Mouse (Mus musculus) CD4-positive naive resting alpha-beta T cell, adult 76 days (primary cell): ENCODE results near the gene Cyp39a1. TPM values are rescaled to one million over a fixed set of nuclear protein-coding genes. Genes with fewer than 3 reads are reported as not detected.

Source experiments
- total RNA-seq: library from RNA; stranded (reverse); gene quantifications from one replicate; pipeline ENCODE4 v1.2.4, GENCODE M21; 2023

The Cyp39a1 gene
- 3.6 TPM for total RNA-seq

DNA sequence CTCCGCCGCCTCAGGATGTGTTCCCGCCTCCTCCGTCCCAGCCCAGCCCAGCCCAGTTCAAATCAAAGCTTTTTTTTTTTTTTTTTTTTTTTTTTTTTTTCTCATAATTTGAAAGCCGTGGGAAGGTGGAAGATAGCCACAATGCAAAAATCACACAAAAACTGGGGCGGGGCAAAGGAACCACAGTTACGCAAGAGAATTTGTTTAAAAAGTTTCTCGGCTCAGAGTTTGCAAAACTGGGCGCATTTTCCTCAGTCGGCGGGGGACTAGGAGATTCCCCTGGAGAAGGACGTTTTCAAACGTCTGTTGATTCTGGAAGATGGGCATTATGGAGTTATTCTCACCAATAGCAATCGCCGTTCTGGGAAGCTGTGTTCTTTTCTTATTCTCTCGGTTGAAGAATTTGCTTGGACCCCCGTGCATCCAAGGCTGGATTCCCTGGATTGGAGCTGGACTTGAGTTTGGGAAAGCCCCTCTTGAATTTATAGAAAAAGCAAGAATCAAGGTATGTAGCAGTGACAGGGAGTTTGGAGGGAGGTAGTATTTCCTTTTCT lies at the start of gene Cyp39a1:
TSS of gene Cyp39a1 (plus strand) at position 136 of the 554 bp plus-strand sequence.

DNA sequence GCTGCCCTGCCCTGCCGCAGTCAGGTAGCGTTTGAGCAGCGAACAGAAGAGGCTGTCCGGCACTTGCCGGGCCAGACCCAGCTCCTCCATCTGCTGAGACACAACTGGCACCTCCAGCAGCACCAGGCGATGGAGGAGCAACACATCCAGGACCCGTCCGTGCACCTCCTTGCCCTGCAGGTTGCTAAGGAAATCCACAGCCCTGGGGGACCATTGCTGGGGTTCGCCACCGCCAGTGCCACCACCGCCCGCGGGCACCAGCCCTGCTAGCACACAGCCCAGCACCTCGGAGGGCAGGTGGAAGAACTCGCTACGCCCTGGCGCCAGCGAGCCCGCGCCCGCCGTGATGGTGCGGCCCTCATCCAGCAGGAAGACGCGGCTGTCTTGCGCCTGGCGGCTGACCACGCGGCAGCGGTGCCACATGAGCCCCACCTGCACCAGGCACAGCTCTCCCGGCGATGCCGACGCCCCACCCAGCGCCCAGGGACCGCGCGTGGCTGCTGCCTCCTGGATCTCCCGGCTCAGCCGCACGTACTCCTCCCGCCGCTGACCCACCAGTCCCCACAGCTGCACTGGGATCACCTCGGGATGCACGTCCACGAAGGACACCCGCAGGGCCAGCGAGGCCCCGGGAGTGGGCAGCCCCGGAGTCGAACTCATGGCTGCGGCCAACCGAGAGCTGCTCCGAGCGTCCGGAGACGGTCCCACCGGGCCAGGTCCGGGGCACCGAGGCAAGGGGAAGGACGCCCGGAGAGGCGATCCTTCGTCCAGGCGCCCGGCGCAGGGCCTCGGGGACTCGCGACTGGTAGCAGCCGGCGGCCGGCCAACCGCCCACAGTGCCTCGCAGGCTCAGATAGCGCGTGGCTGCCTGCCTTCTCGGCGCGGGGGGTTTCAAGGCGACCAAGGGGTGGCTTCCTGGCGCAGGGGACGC lies 37.5 kb upstream of the Cyp39a1 start, which contains the start of gene Tdrd6:
TSS of gene Tdrd6 (minus strand) at position 804 of the 931 bp plus-strand sequence.

DNA sequence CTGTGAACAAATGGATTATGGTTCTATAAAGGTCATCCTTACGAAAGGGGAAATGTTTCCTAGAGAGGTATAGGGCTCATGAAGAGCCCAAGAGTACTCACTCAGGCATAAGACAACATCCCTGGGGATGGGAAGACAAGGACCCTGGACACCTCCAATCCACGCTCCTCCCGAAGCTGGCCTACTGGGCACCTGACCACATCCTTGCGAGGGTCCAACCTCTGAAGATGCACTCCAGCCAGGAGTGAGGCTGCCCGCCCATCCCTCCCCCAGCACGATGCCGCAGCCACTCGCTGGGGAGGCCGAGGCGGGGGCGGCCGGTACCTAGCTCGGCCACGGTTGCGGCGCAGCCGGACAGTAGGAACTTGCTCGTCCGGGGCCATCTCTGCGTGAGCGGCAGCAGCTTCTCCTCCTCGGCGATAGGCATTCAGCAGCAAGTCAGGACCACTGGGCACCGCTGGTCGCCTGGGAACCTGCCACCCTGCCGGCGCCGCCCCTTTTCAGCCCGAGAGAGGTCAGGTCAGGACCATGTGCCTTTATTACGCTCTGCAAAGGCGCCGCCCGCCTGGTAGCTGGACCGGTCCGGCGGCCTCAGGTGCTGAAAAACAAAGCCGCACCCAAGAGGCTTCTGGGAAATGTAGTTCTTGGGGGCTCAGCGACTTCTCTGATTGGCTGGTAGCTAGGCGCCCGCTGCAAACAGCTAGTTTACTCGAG lies 492 bp upstream of the Cyp39a1 start, which contains the start of gene Slc25a27:
TSS of gene Slc25a27 (minus strand) at position 639 of the 714 bp plus-strand sequence.

Other genes with a start within 250 kb of the Cyp39a1 start
- gene Mep1a, start 164.6 kb upstream of the Cyp39a1 start, total RNA-seq: not detected
- not detected for gene Ankrd66, start 123.8 kb upstream of the Cyp39a1 start, total RNA-seq
- 4.3 TPM for gene Pla2g7, start 99.3 kb upstream of the Cyp39a1 start, total RNA-seq
- not detected for gene Tdrd6, start 37.1 kb upstream of the Cyp39a1 start, total RNA-seq
- 9.4 TPM for gene Slc25a27, start 211 bp upstream of the Cyp39a1 start, total RNA-seq
- gene Rcan2, start 133.9 kb downstream of the Cyp39a1 start, total RNA-seq: not detected